Mouse (Mus musculus) left cerebral cortex, adult 11 months (tissue): ENCODE data around the gene Setx.

Experiments
- DNase-seq: peaks from one replicate; pipeline ENCODE4 v3.0.0; 2022; ENCODE audit warnings: low spot score

Setx gene

GRCm38 (mm10) chr2:29218831-29219230, 94.8 kb downstream of the Setx start:
- no peak for DNase-seq

DNA sequence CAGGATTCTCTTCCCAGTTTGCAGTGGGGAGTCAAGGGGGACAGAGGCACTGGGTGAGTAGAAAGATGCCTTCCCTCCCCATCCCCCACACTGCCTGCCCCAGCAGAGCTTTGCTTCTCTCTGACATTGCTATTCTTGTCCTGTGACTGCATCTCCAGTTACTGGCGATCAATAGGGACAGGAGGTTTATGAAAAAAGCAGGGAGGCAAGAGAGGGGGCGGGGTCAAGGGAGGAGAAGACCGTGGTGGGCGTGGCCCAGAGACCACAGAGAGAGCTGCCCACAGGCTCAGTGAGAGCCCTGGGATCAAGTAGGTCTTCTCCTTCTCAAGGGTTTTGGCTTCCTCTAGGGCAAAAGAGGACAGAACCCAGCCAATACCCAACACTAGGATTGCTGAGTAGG, 98.3 kb downstream of the Setx start:
- no peak for DNase-seq

- no peak for DNase-seq
Observed at GRCm38 (mm10) chr2:29223591-29224262, 99.7 kb downstream of the Setx start.

GRCm38 (mm10) chr2:29226671-29227070, 102.7 kb downstream of the Setx start:
- no peak for DNase-seq

DNA sequence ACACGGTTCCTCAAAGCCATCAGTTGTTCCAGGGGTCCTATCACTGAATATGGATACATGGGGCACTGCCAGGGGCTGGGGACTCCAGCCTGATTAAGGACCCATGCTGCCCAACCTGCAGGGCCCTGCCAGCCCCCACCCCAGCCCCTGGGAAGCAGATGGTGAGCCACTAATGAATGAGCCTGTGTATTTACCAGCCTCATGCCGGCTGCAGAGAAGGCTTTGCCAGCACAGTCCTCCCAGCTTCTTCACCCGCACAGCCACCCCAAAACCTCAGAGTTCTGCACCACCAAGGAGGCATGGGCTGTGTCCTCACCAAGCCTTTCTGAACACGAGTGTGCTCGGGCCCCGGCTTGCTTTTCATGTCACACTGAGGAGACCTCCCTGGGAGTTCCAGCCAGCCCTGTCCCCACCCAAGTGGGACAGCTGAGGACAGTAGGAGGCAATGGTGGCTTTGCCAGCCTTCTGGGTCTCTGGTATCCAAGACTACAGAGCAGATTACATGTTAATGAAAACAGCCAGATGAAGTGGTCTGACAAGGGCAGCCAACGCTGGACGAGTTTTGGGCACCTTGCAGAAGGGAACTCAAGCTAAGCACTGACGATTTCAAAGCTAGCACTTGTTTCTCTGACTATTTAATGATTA, 106.3 kb downstream of the Setx start:
- no peak for DNase-seq
